Mouse (Mus musculus): ENCODE measurements around the gene Rab5a. TPM values are rescaled to one million over a fixed set of nuclear protein-coding genes. Genes with fewer than 3 reads are reported as not detected.
A peak's percentile ranks its signal among the peaks of the same experiment; 100 is the strongest.
"Not testable (repeated sequence)": the region's sequence is repeated elsewhere in the genome, so short reads cannot be mapped to it uniquely, and the experiment has no call there.

The Rab5a gene
- 100 to 1,000 TPM in 1 of 4 experiments, 10 to 100 TPM in 3; 93.0 to 114 (median 97.6) TPM for total RNA-seq (2022)

DNA sequence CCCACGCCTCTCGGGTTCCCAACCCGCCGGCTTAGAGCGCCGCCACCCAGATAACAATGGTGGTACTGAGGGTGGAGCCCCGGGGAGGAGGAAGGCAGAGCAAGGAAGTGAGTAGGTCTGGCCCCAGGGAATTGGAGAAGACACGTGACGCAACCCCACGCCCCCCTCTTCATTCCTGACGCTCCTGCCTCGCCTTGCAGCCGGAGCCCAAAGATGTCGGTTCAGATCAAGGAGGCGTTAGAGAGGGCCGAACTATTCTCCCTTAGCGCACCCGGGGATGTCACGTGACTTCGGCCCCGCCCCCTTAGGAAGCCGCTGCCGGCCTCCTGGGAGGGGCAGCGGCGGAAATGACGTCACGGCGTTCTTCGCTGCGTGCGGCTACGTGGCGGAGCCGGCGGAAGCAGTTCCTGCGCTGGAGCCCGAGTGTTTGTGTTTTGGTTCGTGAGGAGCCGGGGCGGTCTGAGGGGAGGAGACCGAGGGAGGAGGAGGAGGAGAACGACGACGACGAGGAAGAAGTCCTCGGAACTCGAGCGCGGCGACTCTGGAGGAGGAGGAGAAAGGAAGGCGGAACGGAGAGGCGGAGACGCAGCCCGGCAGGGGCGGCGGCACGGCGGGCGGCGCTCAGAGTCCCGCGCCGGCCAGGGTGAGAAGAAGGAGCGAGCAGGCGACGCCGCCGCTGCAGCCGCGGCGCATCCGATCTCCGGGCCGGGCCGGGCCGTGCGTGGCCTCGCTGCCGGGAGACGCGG is at the start of gene Rab5a:
Gene Rab5a, plus strand, starts transcription at position 377 of the 746 bp plus-strand sequence.
- peak; percentile 99 for DNase-seq

DNA sequence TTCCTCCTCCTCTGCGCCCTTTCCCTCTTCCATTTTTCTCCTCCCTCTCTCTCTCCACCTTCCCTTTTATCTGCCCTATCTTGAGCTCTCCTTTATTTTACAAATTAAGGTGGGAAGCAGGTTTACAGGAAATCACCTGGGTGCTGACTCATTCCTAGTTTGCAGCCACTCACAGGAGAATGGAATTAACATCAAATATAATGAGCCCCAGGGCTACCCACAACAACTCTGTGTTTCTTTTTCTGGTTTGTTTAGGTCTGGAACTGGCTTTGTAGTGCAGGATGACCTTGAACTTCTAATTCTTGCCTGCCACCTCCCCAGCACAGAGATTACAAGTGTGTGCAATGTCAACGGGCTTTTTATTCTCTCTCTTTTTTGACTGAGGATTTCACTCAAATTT is 22.9 kb upstream of the Rab5a start:
- no peak for DNase-seq

DNA sequence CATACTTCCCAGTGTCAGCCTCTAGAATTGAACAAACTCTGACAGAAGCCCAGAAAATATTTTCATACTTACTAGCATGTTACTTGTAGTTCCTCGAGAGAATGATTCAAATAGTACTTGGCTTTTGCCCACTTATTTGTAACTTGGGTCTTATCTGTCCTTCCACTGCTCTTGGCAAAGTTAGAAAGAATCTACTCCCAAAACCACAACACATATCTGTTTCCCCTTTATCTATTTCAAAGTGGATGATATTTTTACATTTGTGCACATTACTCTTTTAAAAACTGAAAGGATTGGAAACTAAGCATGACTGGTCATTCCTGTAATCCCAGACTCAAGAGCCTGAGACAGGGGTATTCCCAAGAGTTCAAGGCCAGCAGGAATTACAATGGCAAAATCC is 22.3 kb upstream of the Rab5a start:
- no peak for DNase-seq

DNA sequence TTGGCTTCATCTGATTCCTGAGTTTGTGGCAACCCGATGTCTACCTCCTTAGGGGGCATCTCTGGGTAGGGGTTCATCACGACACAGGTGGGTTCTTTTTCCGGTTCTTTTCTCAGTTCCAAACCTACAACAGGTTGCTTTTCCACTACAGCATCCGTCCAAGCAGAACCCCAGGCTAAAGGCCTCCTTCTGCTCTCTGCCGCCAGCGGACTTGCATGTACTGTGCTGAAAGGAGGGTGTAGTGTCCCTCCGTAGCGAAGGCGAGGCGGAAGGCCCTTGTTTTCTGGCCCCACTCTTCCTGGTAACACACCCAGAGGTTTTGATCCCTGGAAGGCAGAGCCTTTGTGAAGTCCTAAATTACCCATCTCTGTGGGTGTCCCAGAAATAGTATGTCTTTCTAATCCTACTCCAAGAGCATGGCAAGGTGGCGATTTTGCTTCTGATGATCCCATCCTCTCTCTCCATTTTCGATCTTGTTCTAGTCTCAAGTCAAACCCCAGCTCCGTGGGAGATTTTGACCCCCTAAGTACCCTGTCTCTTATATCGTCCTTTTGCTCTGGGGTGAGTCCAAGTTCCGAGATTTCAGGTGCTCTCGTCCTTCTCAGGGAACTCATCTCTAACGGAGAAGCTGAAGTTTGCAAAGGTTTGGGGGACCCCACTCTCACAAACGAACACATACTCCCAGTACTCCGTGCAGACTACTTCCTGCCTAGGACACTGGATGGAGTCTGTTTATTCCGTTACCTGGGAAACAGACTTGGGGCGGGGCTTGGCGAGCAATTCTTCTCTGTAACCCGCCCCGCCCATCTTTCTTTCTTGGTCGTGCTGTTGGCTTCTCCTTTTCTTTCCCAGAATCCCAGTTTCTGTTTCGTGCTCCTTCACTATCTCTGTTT is 16.2 kb upstream of the Rab5a start, which contains the start of gene Efhb:
Gene Efhb, minus strand, starts transcription at position 719 of the 893 bp plus-strand sequence.
- peak; percentile 80 for DNase-seq

DNA sequence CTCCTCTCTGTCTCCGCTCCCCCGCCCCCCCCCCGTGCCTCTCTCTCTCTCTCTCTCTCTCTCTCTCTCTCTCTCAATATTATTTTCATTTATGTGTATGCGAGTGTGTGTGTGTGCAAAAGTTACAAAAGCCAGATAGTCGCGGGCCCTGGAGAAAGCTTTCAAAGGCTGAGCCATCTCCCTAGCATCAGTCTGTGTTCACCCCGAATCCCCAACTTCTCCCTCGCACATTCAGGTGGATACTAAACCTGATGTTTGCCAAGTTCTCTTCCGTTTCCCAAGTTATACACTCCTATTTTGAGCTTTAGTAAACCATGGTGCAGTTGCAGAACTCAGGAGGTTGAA is 15.6 kb upstream of the Rab5a start:
- no peak for DNase-seq

DNA sequence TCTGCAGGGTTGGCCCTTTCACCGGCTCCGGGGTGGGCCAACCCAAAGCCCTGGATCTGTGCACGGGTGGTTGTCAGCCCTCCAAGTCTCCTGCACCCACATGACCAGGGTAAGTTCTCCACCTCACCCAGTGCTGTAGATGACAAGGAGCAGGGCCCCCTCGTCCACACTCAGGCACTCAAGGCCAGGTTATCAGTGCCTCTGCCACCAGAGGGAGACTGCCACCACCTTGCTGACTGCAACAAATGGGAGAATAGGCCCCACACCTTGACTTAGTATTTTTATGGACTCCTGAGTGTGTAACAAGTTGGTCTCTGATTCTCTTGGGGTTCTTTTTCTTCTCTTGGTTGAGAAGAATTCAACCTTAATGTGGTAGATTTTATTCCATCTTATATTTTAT is 13.5 kb upstream of the Rab5a start:
- no peak for DNase-seq

DNA sequence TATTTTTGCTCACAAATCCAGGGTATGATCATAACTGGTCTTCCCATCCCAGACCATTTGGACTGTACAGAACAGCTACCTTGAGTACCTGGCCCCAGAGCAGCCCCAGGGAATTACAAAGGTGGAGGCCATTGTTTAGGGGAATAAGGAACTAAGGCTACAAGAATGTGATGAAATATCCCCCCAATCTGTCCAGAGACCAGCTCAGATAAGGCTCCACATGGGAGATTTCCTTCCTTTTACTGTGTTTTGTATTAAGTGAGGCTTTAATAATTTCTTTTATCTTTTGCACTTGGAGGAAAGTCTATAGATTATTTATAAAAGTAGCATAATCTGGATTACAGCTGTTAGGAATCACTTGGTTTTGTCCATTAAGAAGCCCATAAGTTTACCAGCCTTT is 10.3 kb upstream of the Rab5a start:
- no peak for DNase-seq

DNA sequence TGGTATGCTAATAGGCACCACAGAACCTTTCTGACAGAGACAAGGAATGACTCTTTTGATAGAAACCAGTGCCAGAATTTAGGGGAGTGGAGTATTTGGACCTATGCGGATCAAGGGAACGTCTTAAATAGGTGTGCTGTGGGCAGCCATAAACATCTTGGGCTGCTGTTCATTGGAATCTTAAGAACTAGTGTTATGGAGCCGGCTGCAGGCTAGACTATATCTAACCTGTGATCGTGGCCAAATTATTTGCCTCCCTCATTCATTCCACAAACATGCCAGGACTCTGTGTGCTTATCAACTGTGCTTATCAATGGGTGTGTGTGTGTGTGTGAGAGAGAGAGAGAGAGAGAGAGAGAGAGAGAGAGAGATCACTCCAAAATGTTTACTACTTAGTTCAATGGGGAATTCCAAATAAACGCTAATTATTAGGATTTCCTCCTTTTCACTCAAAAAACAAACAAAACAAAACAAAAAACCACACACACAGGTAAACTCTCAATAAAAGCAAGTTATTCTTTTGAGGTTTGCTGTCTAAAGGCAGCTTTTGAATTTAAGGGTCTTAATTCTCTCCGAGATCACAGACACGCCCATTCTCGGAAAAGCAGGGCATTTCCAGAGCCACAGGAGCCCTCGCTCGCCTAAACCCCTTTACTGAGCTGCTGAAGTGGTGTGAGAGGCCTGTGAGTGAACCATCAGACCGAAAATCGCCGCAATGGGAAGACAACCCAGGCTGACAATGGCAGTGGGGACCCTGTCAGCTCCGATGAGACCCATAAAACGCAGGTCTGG is 772 bp upstream of the Rab5a start:
- DNase-seq = no peak

DNA sequence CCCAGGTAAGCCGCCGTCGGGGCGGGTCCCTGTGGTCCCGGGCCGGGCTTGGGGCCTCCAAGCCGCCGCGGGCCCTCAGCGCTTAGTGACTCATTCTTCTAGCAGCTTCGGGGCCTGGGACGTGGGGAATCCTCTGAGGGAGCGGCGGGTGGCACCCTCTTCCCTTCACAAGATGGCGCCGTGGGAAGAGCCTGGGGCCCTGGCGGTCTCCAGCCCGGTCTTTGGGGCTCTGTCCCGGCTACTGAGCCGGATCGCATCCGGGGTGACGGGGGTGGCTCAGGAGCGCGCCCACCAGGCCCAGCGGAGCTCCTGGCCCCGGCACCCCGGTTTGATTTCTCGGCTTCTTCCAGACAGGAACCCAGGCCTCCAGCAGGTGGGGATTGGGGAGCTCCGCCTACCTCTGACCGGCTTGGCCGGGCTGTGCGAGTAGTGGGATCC is 589 bp downstream of the Rab5a start:
- peak; percentile 66 for DNase-seq

DNA sequence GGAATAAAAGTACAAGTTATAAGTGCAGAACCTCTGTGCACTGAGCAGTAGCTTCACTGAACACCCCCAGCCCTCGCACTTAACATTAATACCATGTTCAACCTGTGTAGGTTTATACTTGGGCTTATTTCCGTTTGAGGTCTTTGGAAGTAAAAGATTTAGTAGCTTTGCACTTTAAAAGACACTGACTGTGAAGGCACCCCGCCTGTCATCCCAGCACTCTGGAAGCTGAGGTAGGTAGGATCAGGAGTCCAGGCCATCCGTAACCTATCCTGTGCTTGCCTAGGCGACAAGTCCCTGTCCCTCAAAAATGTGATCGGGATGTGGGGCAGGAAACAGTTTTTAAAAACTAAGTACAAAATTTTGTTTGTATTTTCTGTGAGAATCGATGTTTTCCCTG is 1.4 kb downstream of the Rab5a start:
- DNase-seq = no peak

DNA sequence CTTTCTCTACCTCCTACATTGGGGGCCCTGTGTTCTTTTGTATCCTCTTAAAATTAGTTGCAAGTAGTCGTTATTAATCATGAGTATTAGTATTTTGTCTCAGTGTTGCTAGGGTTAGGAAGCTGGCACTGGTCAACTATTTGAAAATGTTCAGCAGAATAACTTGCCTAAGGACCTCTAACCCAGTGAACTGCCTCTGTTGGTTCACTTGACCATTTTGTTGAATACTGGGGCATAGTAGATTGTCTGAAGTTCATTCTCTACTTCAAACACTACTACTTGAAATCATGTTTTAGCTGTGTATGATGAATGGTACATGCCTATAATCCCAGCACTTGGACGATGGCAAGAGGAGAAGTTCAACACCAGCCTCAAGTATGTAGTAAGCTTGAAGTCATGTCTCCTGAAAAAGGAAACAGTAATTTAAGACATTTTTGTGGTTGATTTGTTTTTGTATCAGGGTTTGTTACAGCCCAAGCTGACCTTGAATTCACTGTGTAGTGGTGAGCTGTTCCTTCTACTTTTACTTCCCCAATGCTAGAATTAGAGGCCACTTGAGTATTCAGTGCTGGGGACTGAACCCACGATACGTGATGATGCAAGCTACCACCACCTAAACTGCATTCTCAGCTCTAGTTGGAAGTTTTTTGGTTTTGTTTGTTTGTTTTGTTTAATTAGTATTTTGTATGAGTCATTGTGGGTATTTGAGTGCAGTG is 9.4 kb downstream of the Rab5a start:
- no peak for DNase-seq

DNA sequence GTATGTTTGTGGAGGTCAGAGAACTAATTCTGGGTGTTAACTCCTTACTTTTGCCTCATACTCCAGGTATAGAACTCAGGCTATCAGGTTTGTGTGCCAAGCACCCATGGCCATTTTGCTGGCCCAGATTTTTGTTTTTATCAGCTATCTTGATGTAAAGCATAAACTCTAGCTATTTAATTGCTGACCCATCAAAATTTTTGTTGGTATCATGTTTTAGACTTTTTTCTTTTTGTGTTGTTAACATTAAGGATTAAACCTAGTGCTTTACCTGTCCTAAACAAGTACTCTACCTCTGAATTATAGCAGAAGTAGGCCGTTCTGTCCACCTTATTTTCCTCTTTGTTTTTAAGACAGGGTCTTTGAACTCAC is 10.0 kb downstream of the Rab5a start:
- no peak for DNase-seq

DNA sequence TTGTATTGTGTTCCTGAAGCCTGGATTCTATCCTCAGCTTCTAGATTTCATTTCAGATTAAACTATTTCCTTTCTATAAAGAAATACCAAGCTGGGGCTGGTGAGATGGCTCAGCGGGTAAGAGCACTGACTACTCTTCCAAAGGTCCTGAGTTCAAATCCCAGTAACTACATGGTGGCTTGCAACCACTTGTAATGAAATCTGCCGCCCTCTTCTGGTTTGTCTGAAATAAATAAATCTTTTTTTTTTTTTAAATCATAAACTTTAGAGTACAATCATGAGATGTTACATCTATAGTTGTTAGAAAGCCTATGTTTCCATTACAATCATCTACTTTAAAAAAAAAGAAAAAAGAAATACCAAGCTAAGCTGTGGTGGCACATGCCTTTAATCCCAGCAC is 23.9 kb downstream of the Rab5a start:
- no peak for DNase-seq

DNA sequence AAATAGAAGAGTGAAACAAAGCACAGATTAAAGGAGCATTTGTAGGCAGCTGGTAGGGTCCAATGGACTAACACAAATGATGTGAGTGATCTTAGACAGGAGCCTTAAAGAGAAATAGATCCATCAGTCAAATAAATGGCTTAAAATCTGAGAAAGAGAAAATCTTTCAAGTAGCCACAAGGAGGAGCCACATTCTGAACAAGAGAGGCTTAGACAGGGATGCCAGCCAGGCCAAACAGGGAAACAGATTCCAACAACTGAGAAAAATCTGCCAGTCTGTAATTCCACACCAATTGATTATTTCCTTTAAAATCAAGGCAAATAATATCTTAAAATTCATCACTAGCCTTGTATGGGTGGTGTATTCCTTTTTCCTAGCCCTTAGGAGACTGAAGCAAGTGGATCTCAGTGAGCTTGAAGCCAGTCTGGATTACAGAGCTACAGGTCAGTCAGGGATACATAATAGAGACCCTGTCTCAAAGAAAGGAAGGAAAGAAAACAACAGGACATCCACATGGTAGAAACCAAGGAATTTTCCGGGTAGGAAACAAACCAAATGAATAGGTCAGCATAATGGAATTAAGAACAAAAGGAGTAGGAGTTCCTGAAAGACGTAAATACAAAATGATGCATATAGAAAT is 33.4 kb downstream of the Rab5a start:
- no peak for DNase-seq

DNA sequence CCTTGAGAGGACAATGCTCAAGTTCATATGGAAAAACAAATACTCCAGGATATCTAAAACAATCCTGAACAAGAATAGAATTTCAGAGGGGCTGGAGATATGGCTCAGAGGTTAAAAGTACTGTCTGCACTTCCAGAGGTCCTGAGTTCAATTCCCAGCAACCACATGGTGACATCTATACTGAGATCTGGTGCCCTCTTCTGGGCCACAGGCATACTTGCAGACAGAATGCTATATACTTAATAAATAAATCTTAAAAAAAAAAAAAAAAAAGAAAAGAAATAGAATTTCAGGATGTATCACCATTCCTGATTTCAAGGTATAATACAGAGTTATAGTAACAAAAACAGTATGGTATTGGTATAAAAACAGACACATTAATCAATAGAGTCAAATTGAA is 40.3 kb downstream of the Rab5a start:
- no peak for DNase-seq

DNA sequence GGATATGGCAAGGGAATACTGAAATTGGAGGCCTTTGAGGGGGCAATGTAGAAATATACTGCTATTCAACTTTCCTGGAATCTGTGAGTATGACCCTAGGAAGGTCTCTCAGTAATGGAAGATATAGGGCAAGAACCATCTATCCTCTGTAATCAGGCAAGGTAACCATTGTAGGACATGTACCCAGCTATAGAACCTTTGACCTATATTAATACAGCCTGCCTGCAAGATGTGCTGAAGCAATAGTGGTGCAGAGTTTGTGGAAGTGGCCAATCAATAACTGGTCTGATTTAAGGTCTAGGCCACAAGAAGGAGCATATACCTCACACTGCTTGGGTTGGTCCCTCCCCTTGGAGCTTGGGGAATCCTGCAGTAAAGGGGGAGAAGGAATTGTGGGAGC is 41.5 kb downstream of the Rab5a start:
- DNase-seq = no peak

DNA sequence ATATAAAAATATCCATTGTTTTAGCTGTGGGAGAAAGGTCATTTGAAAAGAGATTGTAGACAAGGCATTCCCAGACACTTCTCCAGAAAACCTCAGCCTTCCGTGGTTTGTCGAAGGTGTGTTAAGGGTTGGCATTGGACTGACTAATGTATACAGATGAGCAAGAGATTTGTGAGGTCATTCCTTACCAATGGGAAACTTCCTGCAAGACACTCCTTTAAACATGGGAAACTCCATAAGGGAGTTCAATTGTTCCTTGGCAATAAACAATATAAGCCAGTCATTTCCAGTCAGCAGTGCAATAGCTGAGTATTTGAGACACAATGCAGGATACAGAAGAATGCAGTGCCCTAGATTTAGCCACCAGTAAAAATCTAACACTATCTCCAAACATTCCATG is 49.0 kb downstream of the Rab5a start:
- DNase-seq = no peak

DNA sequence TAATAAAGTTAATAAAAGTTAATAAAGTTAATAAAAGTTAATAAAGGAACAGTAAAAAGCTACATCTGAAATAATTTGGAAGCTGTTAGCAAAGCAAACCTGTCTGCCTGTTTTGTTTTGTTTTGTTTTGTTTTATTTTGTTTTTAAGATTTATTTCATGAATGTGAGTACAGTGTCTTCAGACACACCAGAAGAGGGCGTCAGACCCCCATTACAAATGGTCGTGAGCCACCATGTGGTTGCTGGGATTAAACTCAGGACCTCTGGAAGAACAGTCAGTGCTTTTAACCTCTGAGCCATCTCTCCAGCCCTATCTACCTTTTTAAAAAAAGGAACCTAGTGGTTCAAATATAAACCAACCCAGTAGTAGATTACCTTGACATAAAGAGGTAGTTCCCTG is 52.1 kb downstream of the Rab5a start:
- no peak for DNase-seq

DNA sequence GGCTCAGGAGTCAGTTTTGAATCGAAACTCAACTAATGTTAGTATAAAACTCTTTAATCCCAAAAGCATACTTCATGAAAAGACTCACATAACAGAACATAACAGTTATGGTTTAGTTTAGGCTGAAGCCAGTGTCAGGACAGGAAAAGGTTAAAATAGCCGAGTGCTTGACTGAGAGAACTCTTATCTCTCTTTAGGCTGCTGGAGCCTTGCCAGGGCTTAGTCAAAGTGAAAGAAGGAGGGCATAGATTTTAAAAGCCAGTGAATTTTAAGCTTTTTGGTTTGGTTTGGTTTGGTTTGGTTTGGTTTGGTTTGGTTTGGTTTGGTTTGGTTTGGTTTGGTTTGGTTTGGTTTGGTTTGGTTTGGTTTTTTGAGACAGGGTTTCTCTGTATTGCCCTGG is 53.4 kb downstream of the Rab5a start:
- DNase-seq = no peak

DNA sequence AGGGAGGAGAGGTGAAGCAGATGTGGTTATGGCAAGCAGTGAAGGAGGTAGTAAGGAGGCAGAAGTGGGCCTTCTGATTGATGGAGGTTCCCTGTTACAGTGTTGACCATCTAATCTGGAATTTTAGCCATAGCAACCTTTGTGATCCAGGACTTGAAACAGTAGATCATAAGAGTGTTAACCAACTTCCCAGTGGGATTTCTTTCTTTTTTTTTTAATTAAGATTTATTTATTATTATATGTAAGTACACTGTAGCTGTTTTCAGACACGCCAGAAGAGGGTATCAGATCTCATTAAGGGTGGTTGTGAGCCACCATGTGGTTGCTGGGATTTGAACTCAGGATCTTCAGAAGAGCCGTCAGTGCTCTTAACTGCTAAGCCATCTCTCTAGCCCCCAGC is 60.3 kb downstream of the Rab5a start, which contains the start of gene Pp2d1:
Gene Pp2d1, minus strand, starts transcription at position 101 of the 400 bp plus-strand sequence.
- DNase-seq = not testable (repeated sequence)

DNA sequence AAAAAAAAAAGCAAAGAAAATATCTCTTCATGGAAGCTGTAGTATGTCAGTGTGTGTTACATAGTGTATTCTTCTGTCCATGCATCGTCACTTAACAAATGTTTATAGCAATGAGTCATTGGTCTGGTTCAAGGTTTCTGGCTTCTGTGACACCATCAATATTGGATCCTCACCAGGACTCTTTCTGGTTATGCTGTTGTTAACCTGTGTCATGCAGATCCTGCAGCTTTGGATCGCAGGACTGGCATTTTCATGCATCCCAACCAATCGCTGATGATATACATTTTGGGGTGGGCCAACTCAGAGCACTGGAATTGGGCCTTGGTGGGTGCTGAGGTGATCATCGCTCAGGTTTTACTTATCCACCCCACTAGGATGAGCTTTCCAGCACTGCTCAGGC is 63.5 kb downstream of the Rab5a start:
- no peak for DNase-seq
